Mouse (Mus musculus) adrenal gland, postnatal 4 days (tissue): ENCODE measurements around the gene Hccs. TPM values are rescaled to one million over a fixed set of nuclear protein-coding genes. Genes with fewer than 3 reads are reported as not detected.
"Not testable (repeated sequence)": the region's sequence is repeated elsewhere in the genome, so short reads cannot be mapped to it uniquely, and the experiment has no call there.

ENCODE experiments used
- DNase-seq, 2 experiments: peaks; one replicate each; pipeline ENCODE4 v3.0.0; 2021 to 2022; ENCODE audit warnings: low spot score in 2 of 2, mixed read lengths in 2 of 2
- long read RNA-seq, 2 experiments: library from polyadenylated mRNA; stranded (forward); transcript quantifications; one replicate each; pipeline ENCODE4 v2.0.0; 2021
- total RNA-seq, 2 experiments: library from RNA; stranded (reverse); gene quantifications; 2 replicates each; pipeline ENCODE4 v1.2.3; 2021

Gene Hccs
- total RNA-seq, result 10 to 100 TPM; 27.3 to 27.6 TPM
- long read RNA-seq, experiment 1, transcript Hccs-202 (7 exons, 2,473 nt), result major isoform, 12 of 19 reads
- long read RNA-seq, experiment 1, partial matches to known transcripts, result 2 of 19 reads
- long read RNA-seq, experiment 1, other reads (novel, unspliced or antisense), result 4 of 19 reads
- long read RNA-seq, experiment 2, transcript Hccs-201 (7 exons, 2,320 nt), result minor isoform, 15 of 46 reads
- long read RNA-seq, experiment 2, transcript Hccs-202 (7 exons, 2,473 nt), result major isoform, 24 of 46 reads
- long read RNA-seq, experiment 2, partial matches to known transcripts, result 4 of 46 reads
- long read RNA-seq, experiment 2, other reads (novel, unspliced or antisense), result 3 of 46 reads

- DNase-seq, result peak; percentile 56 to 64
Observed at GRCm38 (mm10) chrX:169319945-169320667, at the start of gene Hccs. Gene Hccs (minus strand): TSS chrX:169320372.

- DNase-seq, result no peak
Observed at GRCm38 (mm10) chrX:169357146-169357772, 37.1 kb upstream of the Hccs start.

- DNase-seq, result no peak
Observed at GRCm38 (mm10) chrX:169338213-169338612, 18.0 kb upstream of the Hccs start.

- DNase-seq, result no peak
Observed at GRCm38 (mm10) chrX:169337559-169337958, 17.4 kb upstream of the Hccs start.

- peak in 1 of 2 experiments; percentile 4 for DNase-seq
Observed at GRCm38 (mm10) chrX:169332264-169332663, 12.1 kb upstream of the Hccs start.

GRCm38 (mm10) chrX:169325929-169326595 is 5.9 kb upstream of the Hccs start:
- no peak for DNase-seq

DNA sequence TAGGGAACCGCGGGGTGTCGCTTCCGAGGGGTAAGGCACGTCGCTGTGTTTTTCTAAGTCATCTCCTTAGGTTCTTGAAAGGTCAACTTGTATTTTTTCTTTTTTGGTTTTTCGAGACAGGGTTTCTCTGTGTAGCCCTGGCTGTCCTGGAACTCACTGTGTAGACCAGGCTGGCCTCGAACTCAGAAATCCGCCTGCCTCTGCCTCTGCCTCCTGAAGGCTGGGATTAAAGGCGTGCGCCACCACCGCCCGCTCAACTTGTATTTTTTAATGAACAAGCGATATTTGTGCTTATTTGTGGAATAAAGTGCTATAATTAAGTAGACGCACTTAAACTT is 465 bp upstream of the Hccs start:
- not testable (repeated sequence) for DNase-seq

DNA sequence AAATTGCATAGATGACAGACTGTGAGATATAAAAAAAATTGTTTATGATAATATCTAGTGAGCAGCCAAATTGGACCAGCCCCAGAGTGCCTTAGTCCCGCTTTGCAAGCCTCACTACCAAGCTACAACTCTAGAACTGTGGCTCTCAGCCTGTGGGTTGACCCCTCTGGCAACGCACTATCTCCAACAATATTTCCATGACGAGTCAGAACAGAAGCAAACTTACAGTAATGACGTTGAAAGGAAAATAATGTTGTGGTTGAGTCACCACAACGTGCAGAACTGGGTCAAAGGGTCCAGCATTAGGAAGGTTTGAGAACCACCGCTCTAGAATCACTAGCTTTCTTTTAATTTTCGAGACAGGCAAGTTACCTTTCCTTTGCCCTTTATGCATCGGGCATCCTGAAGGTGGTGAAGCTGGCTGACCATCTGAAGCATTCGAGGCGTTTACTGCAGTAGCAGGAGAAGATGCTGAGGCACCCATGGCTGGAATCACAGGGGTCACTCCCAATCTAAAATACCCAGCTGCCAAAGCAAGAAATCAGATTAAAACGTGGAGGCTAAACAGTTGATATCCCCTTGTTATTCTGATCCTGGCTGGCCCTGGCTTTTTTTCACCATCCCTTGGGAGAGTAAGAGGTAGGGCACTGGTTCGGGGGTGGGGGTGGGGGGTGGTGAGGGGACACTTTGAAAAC is 959 bp downstream of the Hccs start:
- no peak for DNase-seq

DNA sequence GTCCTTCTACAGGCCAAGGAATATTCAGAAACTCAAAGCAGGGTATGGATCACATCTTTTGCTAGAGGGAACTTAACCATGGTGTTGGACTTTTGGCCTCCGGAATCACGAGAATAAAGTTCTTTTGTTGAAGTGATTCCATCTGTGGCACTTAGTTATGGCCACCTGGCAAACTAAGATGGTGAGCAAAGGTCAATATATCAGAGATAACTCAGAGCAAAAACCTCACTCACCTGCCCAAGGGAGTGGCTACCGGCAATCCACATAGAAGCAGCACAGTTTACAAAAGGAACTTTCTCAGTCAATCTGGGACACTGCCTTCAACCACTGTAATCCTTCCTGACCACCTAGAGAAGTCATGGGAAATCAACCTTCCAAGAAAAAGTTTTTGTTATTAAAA is 11.6 kb downstream of the Hccs start:
- DNase-seq, result no peak

DNA sequence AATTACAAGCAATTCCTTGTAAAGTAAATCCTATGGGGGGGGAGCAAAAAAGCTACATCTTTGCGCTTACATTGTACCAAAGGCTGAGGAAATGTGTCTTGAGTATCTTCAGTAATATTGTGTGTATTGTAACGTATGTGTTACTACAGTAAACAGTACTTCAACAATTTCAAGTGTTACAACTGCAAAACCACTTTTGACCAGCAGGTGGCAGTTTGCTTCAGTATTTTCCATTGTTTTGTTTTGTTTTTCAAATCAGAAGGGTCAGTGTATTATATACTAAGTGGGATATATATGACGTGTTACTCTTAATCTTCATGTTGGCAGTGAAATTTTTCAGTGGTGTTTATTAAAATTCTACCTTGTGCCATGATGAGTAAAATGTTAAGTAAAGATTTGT is 16.2 kb downstream of the Hccs start:
- DNase-seq, result no peak

- DNase-seq, result no peak
Observed at GRCm38 (mm10) chrX:169302271-169303045, 17.7 kb downstream of the Hccs start.

GRCm38 (mm10) chrX:169299579-169299978 is 20.6 kb downstream of the Hccs start:
- no peak for DNase-seq

- DNase-seq, result no peak
Observed at GRCm38 (mm10) chrX:169263433-169264172, 56.6 kb downstream of the Hccs start.

- no peak for DNase-seq
Observed at GRCm38 (mm10) chrX:169262212-169262611, 58.0 kb downstream of the Hccs start.

- DNase-seq, result no peak
Observed at GRCm38 (mm10) chrX:169261034-169261433, 59.1 kb downstream of the Hccs start.

GRCm38 (mm10) chrX:169256741-169257140 is 63.4 kb downstream of the Hccs start:
- no peak for DNase-seq

GRCm38 (mm10) chrX:169255915-169256314 is 64.3 kb downstream of the Hccs start:
- DNase-seq, result no peak

- DNase-seq, result no peak
Observed at GRCm38 (mm10) chrX:169222357-169223062, 97.7 kb downstream of the Hccs start.

DNA sequence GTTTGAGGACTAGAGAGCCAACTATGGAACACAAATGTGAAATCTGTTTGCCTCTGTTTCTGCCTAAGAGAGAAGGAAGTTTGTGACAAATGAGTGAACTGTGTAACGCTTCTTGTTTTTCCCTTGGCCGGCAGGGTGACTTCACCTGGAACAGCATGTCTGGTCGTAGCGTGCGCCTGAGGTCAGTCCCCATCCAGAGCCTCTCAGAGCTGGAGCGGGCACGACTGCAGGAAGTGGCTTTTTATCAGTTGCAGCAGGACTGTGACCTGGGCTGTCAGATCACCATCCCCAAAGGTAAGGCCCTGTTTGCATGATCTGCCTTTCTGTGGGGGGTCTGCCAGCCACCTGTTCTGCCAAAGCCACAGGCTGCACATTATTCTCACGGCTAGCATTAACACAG is 100.1 kb downstream of the Hccs start:
- DNase-seq, result no peak
